In genomic region chr7:132576891-132577290, GRCm38 (mm10) we compare ENCODE assay signal across 8 mouse cellular contexts. TPM values are rescaled to one million over a fixed set of nuclear protein-coding genes. Genes with fewer than 3 reads are reported as not detected.
A peak's percentile ranks its signal among the peaks of the same experiment; 100 is the strongest.
DNase-seq lines count a peak whose midpoint lies in the region; ATAC-seq and TF ChIP-seq lines count a peak whose summit lies in the region.

No protein-coding gene starts in this region.

- H3K9me3 ChIP-seq in heart, embryonic 15.5 days (replicated peaks), result no peaks in the 10 kb centered on the region
- no peaks in the 10 kb centered on the region for H3K9me3 ChIP-seq in E14TG2a.4 (ENCODE audit: low read length)
- no peaks in the 10 kb centered on the region for H3K9me3 ChIP-seq in forebrain, embryonic 15.5 days
- no peaks in the 10 kb centered on the region for H3K9me3 ChIP-seq in liver, embryonic 16.5 days (replicated peaks; ENCODE audit: control insufficient read depth, low read length)

- no peaks in the 10 kb centered on the region for H3K36me3 ChIP-seq in heart, embryonic 15.5 days
- no peaks in the 10 kb centered on the region for H3K36me3 ChIP-seq in E14TG2a.4 (ENCODE audit: insufficient read depth, low read length)
- no peaks in the 10 kb centered on the region for H3K36me3 ChIP-seq in forebrain, embryonic 15.5 days
- H3K36me3 ChIP-seq in liver, embryonic 16.5 days (ENCODE audit: control insufficient read depth, insufficient read depth), result no peaks in the 10 kb centered on the region

- peak overlapping the region; percentile 99 for H3K27ac ChIP-seq in heart, embryonic 15.5 days
- H3K27ac ChIP-seq in forebrain, embryonic 15.5 days (replicated peaks), result no peak overlapping the region
- H3K27ac ChIP-seq in liver, embryonic 16.5 days (ENCODE audit: low read length), result peak overlapping the region; percentile 61; the same call in 1 of the 2 replicates

- ATAC-seq in heart, embryonic 15.5 days (replicated peaks; ENCODE audit: insufficient number of reproducible peaks, insufficient read depth, low FRiP score, low read depth), result no peak
- no peak for ATAC-seq in forebrain, embryonic 15.5 days (replicated peaks)
- ATAC-seq in liver, embryonic 16.5 days (ENCODE audit: low read depth), result no peak

- H3K4me2 ChIP-seq in heart, embryonic 15.5 days, result peak overlapping the region; percentile 81
- H3K4me2 ChIP-seq in forebrain, embryonic 15.5 days (replicated peaks), result peak overlapping the region; percentile 64; the same call in 1 of the 2 replicates
- peak overlapping the region; percentile 90 for H3K4me2 ChIP-seq in liver, embryonic 16.5 days (ENCODE audit: low read depth, low read length)

- WGBS in heart, embryonic 15.5 days, result 49% methylated on average over 4 of the region's 4 CpGs
- 61% methylated on average over 4 of the region's 4 CpGs for WGBS in forebrain, embryonic 15.5 days
- WGBS in liver, embryonic 16.5 days (ENCODE audit: insufficient replicate concordance), result 53% methylated on average over 4 of the region's 4 CpGs

- H3K4me1 ChIP-seq in heart, embryonic 15.5 days (replicated peaks), result peaks cover 31% of the 10 kb centered on the region
- peaks cover 20% of the 10 kb centered on the region for H3K4me1 ChIP-seq in E14TG2a.4 (replicated peaks; ENCODE audit: low read depth, low read length)
- H3K4me1 ChIP-seq in forebrain, embryonic 15.5 days, result peaks cover 19% of the 10 kb centered on the region
- H3K4me1 ChIP-seq in liver, embryonic 16.5 days (ENCODE audit: control insufficient read depth, low read depth, low read length), result peaks cover 23% of the 10 kb centered on the region

- peak overlapping the region; percentile 92 for H3K4me3 ChIP-seq in heart, embryonic 15.5 days
- H3K4me3 ChIP-seq in E14TG2a.4 (replicated peaks; ENCODE audit: low read length), result peak overlapping the region; percentile 90; the same call in 1 of the 2 replicates
- no peak overlapping the region for H3K4me3 ChIP-seq in forebrain, embryonic 15.5 days
- peak overlapping the region; percentile 83 for H3K4me3 ChIP-seq in liver, embryonic 16.5 days (ENCODE audit: low read depth, low read length)

- TF ChIP-seq CTCF in E14TG2a.4 (conservative IDR thresholded peaks at IDR 0.05; ENCODE audit: low read length), result no peak

- no peak for DNase-seq in heart, adult 11 months
- DNase-seq in right cerebral cortex, adult 2 months (ENCODE audit: low spot score in 2 of 2), result no peak
- DNase-seq in thymus, postnatal 25 days, result no peak
- DNase-seq in adrenal gland, adult 8-10 months, result no peak

- H3K9ac ChIP-seq in heart, embryonic 15.5 days, result peak overlapping the region; percentile 88; the same call in 1 of the 2 replicates
- no peak overlapping the region for H3K9ac ChIP-seq in forebrain, embryonic 15.5 days (replicated peaks)
- H3K9ac ChIP-seq in liver, embryonic 16.5 days (ENCODE audit: low read depth, low read length), result peak overlapping the region; percentile 87; the same call in 1 of the 2 replicates

- 0 out of 2 replicates have a peak, but pooled peaks cover 5% of the 10 kb centered on the region for H3K27me3 ChIP-seq in heart, embryonic 15.5 days
- peaks cover 43% of the 10 kb centered on the region for H3K27me3 ChIP-seq in E14TG2a.4 (ENCODE audit: insufficient read depth, low read length)
- H3K27me3 ChIP-seq in forebrain, embryonic 15.5 days, result no peaks in the 10 kb centered on the region
- peaks cover 14% of the 10 kb centered on the region for H3K27me3 ChIP-seq in liver, embryonic 16.5 days (ENCODE audit: control insufficient read depth, insufficient read depth, low read depth, low read length)

RNA-seq across cellular contexts. Expression of gene Oat, which starts 0.7 kb away (rescaled TPM):
- polyA plus RNA-seq in heart, embryonic 15.5 days (2015; fragmentation: Nextera tagmentation; extraction: Ambion mirVana), result 186 and 207 TPM in 2 replicates
- 118 TPM in 2 replicates for polyA plus RNA-seq in forebrain, embryonic 15.5 days (2015; fragmentation: Nextera tagmentation; extraction: Ambion mirVana)
- polyA plus RNA-seq in liver, embryonic 16.5 days (2015; fragmentation: Nextera tagmentation; extraction: Ambion mirVana), result 58.0 and 59.7 TPM in 2 replicates
- total RNA-seq in adrenal gland, adult 8-10 months (2022), result 100 to 1,000 TPM; 140 to 156 (median 148) TPM

RNA-seq across cellular contexts. Expression of gene Nkx1-2, which starts 22.5 kb away (rescaled TPM):
- polyA plus RNA-seq in heart, embryonic 15.5 days (2015; fragmentation: Nextera tagmentation; extraction: Ambion mirVana), result not detected in 2 replicates
- polyA plus RNA-seq in forebrain, embryonic 15.5 days (2015; fragmentation: Nextera tagmentation; extraction: Ambion mirVana), result 0.05 TPM in 1 of 2 replicates, not detected in the other
- polyA plus RNA-seq in liver, embryonic 16.5 days (2015; fragmentation: Nextera tagmentation; extraction: Ambion mirVana), result not detected in 2 replicates
- not detected for total RNA-seq in adrenal gland, adult 8-10 months (2022)

RNA-seq across cellular contexts. Expression of gene Lhpp, which starts 33.5 kb away (rescaled TPM):
- 21.3 and 22.6 TPM in 2 replicates for polyA plus RNA-seq in heart, embryonic 15.5 days (2015; fragmentation: Nextera tagmentation; extraction: Ambion mirVana)
- 23.1 and 25.7 TPM in 2 replicates for polyA plus RNA-seq in forebrain, embryonic 15.5 days (2015; fragmentation: Nextera tagmentation; extraction: Ambion mirVana)
- 4.0 and 4.4 TPM in 2 replicates for polyA plus RNA-seq in liver, embryonic 16.5 days (2015; fragmentation: Nextera tagmentation; extraction: Ambion mirVana)
- 10 to 100 TPM; 26.7 to 38.0 (median 29.8) TPM for total RNA-seq in adrenal gland, adult 8-10 months (2022)
